Mouse (Mus musculus) lung, embryonic 14.5 days (tissue): ENCODE measurements around the gene Nasp. TPM values are rescaled to one million over a fixed set of nuclear protein-coding genes. Genes with fewer than 3 reads are reported as not detected.

Experiments used
- ATAC-seq: fragments of 200-750 bp; cut with Nextera tagmentation; 2 replicates; pipeline ENCODE4 v1.8.0; 2017; ENCODE audit warnings: mild to moderate bottlenecking, moderate TSS enrichment, moderate library complexity; ENCODE audit not compliant: insufficient read depth
- DNase-seq: peaks from one replicate; pipeline ENCODE4 v3.0.0-alpha.2; 2015
- H3K27ac ChIP-seq: fragments of 300-500 bp; sonication (generic); 2 replicates; pipeline ENCODE4 v1.5.1; 2014; ENCODE audit warnings: low read depth, mild to moderate bottlenecking, moderate library complexity
- H3K27me3 ChIP-seq: fragments of 300-500 bp; sonication (generic); 2 replicates; pipeline ENCODE4 v1.6.1; 2014; ENCODE audit warnings: low read length, control low read depth; ENCODE audit not compliant: insufficient read depth
- H3K36me3 ChIP-seq: fragments of 300-500 bp; sonication (generic); 2 replicates; pipeline ENCODE4 v1.6.1; 2014; ENCODE audit warnings: control low read depth; ENCODE audit not compliant: insufficient read depth
- H3K4me1 ChIP-seq: fragments of 300-500 bp; sonication (generic); 2 replicates; pipeline ENCODE4 v1.6.1; 2014; ENCODE audit warnings: antibody characterized with exemption, control low read depth; ENCODE audit not compliant: insufficient read depth
- H3K4me2 ChIP-seq: fragments of 300-500 bp; sonication (generic); 2 replicates; pipeline ENCODE4 v1.6.1; 2014; ENCODE audit warnings: mild to moderate bottlenecking
- H3K4me3 ChIP-seq: fragments of 300-500 bp; sonication (generic); 2 replicates; pipeline ENCODE4 v1.5.1; 2014; ENCODE audit warnings: low read depth, low read length
- H3K9ac ChIP-seq: fragments of 300-500 bp; sonication (generic); 2 replicates; pipeline ENCODE4 v1.6.1; 2014
- H3K9me3 ChIP-seq: fragments of 300-500 bp; sonication (generic); 2 replicates; pipeline ENCODE4 v1.6.1; 2016; ENCODE audit warnings: low read depth, low read length, control low read depth
- CTCF ChIP-seq: IDR thresholded peaks from 2 replicates; pipeline ENCODE4 v1.5.1; 2016; ENCODE audit warnings: antibody characterized with exemption, low read depth
- WGBS: fragments of 180-500 bp; shearing (Covaris S2); extraction: QIAGEN DNeasy Blood & Tissue Kit; methylation state at CpG from one replicate; pipeline ENCODE4 v1.1.7; 2014; 5-methylcytosine and 5-hydroxymethylcytosine counted together
- polyA plus RNA-seq: library from polyadenylated mRNA; unstranded; fragments of >200 nt; fragmentation: Nextera tagmentation; extraction: Ambion mirVana; gene quantifications from 2 replicates; pipeline ENCODE4 v1.2.1, GENCODE M21; 2014

Gene Nasp
- polyA plus RNA-seq, 1 experiment from 2014 or later = 168 TPM

GRCm38 (mm10) chr4:116596978-116597881 is 30.5 kb downstream of the Nasp start:
- Histone ChIP-seq H3K4me1 (0 out of 2 replicates have a peak, but pooled peaks cover 3% of the 10 kb centered on the region), H3K9ac (peak overlapping the region; percentile 60), H3K4me3 (peak overlapping the region; percentile 50), H3K27me3 (no peaks in the 10 kb centered on the region), H3K9me3 (no peaks in the 10 kb centered on the region), H3K27ac (peak overlapping the region; percentile 68), H3K36me3 (peaks cover 40% of the 10 kb centered on the region), H3K4me2 (peak overlapping the region; percentile 91)
- ATAC-seq (peak; percentile 96), DNase-seq (peak; percentile 94)
- under 1% methylated on average over 50 of the region's 50 CpGs for WGBS
- TF ChIP-seq CTCF = peak; percentile 40; the same call in 1 of the 2 replicates

- Histone ChIP-seq H3K36me3 (peaks cover 40% of the 10 kb centered on the region), H3K4me3 (peak within 1 kb of the TSS; percentile 50), H3K9me3 (no peaks in the 10 kb centered on the region), H3K4me1 (0 out of 2 replicates have a peak, but pooled peaks cover 3% of the 10 kb centered on the region), H3K27ac (peak within 1 kb of the TSS; percentile 68), H3K9ac (peak within 1 kb of the TSS; percentile 60), H3K27me3 (no peaks in the 10 kb centered on the region), H3K4me2 (peak within 1 kb of the TSS; percentile 91)
- no peak for TF ChIP-seq CTCF
- no peak for ATAC-seq
- 25% methylated on average over 5 of the region's 5 CpGs for WGBS
- DNase-seq = no peak
Observed at GRCm38 (mm10) chr4:116596379-116596778, 31.4 kb downstream of the Nasp start, which contains the start of gene Ccdc17. TSS of gene Ccdc17 (plus strand) at chr4:116596654.

GRCm38 (mm10) chr4:116595793-116596192 is 31.9 kb downstream of the Nasp start:
- Histone ChIP-seq H3K27ac (no peak overlapping the region), H3K9ac (no peak overlapping the region), H3K4me3 (0 out of 2 replicates have a peak overlapping the region, but pooled peaks have one; percentile 50), H3K9me3 (no peaks in the 10 kb centered on the region), H3K27me3 (no peaks in the 10 kb centered on the region), H3K36me3 (peaks cover 40% of the 10 kb centered on the region), H3K4me2 (no peak overlapping the region), H3K4me1 (0 out of 2 replicates have a peak, but pooled peaks cover 3% of the 10 kb centered on the region)
- TF ChIP-seq CTCF = no peak
- ATAC-seq (no peak), DNase-seq (no peak)
- WGBS = 73% methylated on average over 8 of the region's 8 CpGs

GRCm38 (mm10) chr4:116558151-116558882 is 69.4 kb downstream of the Nasp start:
- Histone ChIP-seq H3K4me2 (peak overlapping the region; percentile 66), H3K27me3 (no peaks in the 10 kb centered on the region), H3K36me3 (peaks cover 7% of the 10 kb centered on the region), H3K4me3 (peak overlapping the region; percentile 91), H3K27ac (no peak overlapping the region; the same call in 1 of the 2 replicates), H3K9ac (peak overlapping the region; percentile 92), H3K9me3 (no peaks in the 10 kb centered on the region), H3K4me1 (no peaks in the 10 kb centered on the region)
- TF ChIP-seq CTCF = no peak
- DNase-seq (peak; percentile 26), ATAC-seq (no peak)
- 3% methylated on average over 15 of the region's 15 CpGs for WGBS

- under 1% methylated on average over 74 of the region's 78 CpGs for WGBS
- peak; percentile 95 for ATAC-seq
Observed at GRCm38 (mm10) chr4:116557306-116558121, 70.2 kb downstream of the Nasp start, which contains the start of gene Gpbp1l1. TSS of gene Gpbp1l1 (plus strand) at chr4:116557658.

GRCm38 (mm10) chr4:116556561-116557305 is 71.0 kb downstream of the Nasp start:
- Histone ChIP-seq H3K36me3 (peaks cover 16% of the 10 kb centered on the region), H3K4me2 (peak overlapping the region; percentile 66), H3K9ac (peak overlapping the region; percentile 92), H3K4me1 (no peaks in the 10 kb centered on the region), H3K27me3 (no peaks in the 10 kb centered on the region), H3K4me3 (peak overlapping the region; percentile 91), H3K9me3 (no peaks in the 10 kb centered on the region), H3K27ac (peak overlapping the region; percentile 95)
- WGBS = under 1% methylated on average over 28 of the region's 28 CpGs
- ATAC-seq (peak; percentile 97), DNase-seq (peak; percentile 97)
- TF ChIP-seq CTCF = no peak

More at GRCm38 (mm10) chr4:116557306-116558121, 70.2 kb downstream of the Nasp start, which contains the start of gene Gpbp1l1:
- Histone ChIP-seq H3K27me3 (no peaks in the 10 kb centered on the region), H3K36me3 (peaks cover 13% of the 10 kb centered on the region), H3K9ac (peak within 1 kb of the TSS; percentile 92), H3K4me2 (peak within 1 kb of the TSS; percentile 66), H3K9me3 (no peaks in the 10 kb centered on the region), H3K27ac (peak within 1 kb of the TSS; percentile 95), H3K4me3 (peak within 1 kb of the TSS; percentile 91), H3K4me1 (no peaks in the 10 kb centered on the region)
- peak; percentile 98 for DNase-seq
- peak; percentile 53 for TF ChIP-seq CTCF
